Mouse (Mus musculus) frontal cortex, postnatal 36 days (tissue): ENCODE results near the gene Tmem189.
"Not testable (repeated sequence)": the region's sequence is repeated elsewhere in the genome, so short reads cannot be mapped to it uniquely, and the experiment has no call there.

Experiments
- DNase-seq, 2 experiments: peaks; one replicate each; pipeline ENCODE4 v3.0.0; 2022; ENCODE audit warnings: low spot score in 2 of 2

The Tmem189 gene

DNA sequence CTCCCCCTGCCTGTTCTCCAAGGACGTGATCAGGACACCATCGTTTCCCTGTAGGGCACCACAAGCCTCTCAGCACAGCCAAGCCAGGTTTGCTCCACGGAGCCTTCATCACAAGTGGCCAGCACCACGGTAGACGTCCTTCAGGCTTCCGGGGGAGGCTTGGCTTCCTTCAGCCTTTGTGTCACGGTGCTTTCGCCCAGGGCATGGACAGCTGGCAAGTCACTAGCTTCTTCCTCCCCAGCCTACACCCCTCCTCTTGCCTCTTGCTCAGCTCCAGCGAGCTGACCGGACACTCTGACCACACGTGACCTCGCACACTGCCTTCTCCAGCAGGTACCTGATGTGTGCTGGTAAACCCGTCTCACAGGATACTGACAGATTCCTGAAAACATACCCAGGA is 67.3 kb downstream of the Tmem189 start:
- DNase-seq: no peak

DNA sequence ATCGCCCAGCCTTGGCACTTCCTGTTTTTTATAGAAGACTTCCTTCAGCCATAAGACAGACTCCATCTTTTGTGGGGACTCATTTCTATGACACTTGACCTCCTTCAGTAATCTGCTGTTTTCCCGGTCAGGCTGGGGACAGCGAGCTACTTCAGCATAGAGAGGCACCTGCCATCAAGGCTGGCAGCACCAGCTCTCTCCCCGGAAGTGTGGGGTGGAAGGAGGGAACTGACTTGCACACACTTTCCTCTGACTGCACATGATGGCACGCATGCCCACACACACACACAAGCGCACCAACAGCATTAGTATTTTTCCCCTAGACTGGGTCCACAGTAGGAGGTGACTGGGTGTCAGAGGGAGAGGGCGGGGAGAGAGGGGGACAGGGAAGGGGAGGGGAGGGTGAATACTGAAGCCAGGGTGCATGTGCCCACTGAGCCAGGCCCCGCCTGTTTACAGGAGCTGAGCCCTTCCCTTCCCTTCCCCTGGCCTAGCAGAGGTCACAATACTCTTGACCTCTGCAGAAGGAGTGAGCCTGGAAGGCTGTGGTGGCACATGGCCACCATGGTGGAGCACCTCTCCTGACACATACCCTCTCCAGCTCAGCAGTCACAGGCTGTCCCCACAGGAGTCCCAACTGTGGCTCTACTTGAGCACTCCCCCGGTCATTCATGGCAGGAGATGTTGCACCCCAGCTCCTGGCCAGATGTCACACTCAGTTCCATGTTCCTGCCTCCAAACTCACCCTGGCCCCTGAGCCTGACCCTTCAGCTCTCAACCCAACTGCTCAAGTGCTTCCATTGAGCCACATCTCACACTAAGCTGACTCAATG is 68.2 kb downstream of the Tmem189 start:
- DNase-seq: no peak

DNA sequence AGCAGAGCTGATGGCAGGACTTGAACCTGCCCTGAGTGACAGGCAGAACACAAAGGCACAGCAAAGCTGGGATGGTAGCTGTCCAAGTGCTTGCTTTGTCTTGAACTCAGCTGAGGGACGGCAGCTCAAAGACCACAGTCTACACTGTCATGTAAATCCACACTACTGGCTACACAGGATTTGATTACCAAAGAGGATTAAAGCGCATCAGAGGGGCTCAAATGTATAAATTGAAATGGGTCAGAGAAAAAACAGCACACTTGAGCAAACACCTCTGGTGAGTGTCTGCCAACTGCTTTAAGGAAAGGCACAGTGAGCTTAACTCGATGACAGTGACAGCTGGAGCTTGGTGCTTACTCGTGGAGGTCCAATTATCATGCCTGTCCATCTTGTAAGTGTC is 72.2 kb downstream of the Tmem189 start:
- no peak for DNase-seq

DNA sequence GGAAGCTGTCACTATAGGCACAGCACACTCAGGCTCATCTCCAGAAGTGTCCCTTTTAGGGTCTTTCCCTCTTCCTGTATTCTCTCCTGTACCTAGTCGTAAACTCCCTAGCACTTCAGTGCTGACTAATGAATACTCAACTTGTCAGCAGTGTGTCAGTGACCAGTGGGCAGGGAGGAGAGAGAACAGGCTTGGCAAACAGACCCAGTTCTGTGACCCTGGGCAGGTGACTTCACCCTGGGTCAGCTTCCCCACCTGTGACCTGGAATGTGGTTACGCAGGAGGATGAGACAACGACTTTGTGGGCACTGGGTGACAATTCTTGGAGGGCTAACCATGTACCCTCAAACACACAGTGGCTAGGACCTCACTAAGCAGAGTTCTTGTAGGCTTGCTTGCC is 72.6 kb downstream of the Tmem189 start:
- no peak for DNase-seq

DNA sequence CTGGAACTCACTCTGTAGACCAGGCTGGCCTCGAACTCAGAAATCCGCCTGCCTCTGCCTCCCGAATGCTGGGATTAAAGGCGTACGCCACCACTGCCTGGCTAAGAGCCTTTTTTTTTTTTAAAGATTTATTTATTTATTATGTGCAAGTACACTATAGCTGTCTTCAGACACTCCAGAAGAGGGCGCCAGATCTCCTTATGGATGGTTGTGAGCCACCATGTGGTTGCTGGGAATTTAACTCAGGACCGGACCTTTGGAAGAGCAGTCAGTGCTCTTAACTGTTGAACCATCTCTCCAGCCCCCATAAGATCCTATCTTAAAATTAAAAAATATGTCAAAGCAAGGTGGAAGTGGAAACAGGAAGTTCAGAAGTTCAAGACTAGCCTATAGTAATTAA is 76.3 kb downstream of the Tmem189 start:
- DNase-seq: not testable (repeated sequence)

DNA sequence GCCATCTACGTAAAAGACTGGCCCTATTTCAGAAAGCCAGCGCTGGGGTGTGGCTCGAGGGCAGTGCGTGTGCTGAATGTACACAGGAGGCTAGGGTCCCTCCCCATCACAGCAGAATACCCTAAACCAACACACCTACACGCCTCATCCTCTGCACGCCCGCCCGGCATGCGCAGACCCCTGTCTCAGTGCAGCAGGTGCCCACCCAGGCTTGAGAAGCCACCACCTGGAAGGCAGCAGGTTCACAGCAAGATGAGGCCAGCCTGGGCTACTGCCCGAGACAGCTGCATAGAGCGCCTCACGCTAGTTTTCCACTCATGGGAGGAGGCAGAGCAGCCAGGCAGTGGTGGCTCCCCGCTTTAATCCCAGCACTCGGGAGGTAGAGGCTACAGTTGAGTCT is 77.5 kb downstream of the Tmem189 start:
- DNase-seq: no peak

DNA sequence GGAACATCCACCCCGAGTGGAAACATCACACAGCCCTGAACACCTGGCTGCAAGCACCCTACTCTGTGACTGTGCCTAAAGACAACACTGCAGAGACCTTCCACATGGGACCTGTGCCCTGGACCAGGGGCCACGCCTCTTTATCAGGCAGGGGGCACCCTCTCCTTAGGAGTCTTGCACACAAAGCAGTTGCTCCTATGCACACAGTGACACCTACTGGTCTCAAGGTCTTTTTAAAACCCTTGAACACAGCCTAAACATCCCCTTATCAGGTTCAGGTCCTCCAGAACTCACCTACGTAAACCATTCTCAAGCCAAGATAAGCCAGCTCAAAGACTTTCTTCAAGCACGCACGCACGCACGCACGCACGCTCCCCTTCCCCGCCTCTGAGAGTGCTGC is 78.3 kb downstream of the Tmem189 start:
- no peak for DNase-seq

DNA sequence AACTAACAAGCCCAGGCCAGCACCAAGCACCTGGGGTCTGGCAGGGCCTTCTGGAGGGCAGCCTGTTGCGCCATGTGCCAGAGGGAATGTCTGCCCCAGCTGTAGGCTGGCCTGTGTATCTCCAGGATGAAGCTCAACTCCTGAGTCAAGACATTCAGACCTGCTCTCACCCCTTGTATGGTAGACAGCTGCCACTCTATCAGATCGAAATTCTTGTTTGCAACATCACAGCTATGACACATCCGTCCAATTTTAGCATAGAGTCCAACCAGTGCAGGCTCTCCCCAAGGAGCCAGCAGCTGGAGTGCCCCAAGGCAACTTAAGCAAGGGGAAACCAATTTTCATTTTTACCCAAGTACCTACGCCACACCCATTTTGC is 82.9 kb downstream of the Tmem189 start:
- DNase-seq: no peak

DNA sequence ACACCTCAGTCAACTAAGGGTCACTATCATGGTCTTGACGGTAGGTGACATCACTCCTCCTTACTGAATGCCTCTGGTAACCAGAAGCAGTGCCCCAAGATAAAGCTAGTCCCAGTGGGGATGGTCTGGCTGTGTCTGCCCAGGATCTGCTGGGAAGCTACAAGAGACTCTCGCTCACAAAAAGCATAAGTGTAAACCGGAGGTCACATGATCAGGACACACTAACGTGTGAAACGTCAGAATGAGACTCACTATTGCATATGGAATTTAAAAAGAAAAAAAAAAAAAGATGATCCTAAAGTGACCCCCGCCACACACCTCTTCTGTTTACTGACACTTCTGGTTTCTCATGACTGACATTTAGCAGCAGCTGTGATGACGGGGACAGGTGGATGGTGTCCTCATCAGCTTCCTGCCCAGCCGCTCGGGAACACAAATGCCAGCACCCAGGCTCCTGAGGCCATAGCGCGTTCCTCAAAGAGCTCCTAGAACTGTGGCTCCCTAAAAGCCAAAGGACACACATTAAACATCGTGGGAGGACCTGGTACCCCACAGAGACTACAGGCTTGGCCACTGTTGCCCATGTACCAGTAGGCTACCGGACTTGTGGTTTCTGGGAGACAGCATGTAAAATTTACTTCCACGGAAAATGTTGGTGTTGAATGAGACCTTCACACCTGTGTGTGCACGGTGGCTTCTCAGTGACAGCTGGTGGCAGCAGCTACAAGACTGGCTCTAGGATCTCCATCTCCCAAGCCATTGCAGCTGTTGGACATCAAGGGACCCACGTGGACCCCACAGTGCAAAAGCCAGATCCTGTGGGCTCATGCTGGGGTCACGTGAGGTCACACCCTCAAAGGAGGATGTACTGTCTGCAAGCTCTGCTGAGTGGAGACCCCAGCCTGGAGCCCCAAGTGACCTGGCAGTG is 83.5 kb downstream of the Tmem189 start:
- DNase-seq: no peak

DNA sequence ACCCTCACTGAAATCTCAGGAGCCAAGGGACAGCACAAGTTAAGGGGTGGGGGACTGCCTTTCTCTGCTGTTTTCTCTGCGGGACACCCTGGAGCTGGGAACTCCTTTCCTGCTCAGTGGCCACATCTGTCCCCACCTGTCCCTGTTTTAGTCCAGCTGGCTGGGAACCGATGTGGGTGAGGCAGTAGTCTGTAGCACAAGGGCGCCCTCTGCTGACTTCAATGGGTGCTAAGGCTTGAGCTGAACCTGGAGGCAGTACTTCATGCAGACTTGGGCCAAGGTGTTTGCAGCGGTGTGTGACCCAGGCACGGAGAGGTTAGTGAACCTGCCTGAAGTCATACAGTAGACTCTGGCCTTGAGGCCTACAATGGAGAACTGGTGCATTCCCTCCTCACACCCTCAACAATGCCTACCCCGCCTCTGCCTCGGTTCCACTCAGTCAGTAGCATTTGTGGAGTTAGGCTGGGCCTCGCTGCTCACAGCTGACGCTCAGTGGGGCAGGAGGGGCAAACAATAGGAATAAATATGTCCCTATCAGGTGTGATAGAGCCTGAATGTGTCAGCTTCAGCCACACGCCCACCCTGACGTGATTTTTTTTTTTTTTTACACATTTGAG is 84.3 kb downstream of the Tmem189 start:
- DNase-seq: peak; percentile 89 to 91

DNA sequence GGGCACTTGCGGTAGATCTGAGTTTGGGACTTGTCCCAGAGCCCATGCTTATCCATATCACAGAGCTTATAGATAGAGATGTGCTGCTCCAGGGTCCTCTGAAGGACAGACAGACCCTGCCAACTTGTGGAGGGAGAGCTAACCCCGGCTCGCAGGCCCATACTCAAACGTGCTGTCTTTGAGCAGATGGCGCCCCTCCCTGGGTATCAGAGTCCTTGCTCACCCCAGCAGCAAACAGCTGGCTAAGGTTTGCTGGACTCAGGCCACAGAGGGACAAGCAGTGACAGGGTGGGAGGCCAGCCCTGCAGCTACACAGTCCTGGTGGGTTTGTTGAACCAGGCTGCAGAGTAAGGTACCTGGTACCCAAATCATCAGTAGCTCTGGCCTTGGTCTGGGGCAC is 86.6 kb downstream of the Tmem189 start:
- no peak for DNase-seq

DNA sequence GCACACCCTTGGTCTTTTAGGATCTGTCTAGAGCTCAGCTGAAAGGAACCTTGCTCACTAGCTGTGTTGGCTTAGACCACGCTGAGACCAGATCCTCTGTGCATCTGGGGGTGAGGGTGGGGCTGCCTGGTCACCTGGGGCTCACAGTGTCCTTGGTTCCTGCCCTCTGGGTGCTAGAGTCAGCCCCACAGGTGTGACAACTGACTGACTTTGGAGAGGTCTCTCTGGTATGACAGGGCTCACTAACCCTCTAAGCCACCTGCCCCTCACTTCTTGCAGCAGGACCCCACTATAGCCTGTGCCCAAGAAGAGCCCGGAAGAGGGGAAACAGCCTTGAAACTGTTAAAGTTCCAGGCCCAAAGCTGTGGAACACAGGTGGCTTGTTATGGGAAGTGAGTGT is 87.3 kb downstream of the Tmem189 start:
- no peak for DNase-seq

DNA sequence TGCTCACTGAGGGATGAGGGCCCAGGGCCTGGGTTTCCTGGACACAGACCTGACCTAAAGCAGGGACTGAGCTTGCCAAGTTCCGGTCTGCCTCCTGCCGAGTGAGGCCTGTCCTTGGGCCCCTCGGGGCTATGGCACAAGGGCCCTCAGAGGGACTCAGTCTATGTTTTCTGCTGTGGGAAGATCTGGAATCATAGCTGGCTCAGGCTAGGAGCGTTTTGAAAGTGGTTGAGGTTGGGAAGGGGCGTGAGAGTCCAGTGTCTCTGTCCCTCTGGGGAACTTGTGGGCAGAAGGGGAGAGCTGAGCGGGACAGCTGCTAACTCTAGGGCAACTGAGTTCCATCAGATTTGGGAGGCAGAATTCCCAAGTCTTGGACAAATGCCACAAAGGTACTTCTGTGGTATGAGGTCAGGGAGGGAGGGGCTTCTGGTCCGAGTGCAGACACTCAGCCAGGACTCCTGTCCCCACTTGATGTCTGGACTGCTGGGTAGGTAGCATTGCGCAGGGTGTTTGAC is 89.1 kb downstream of the Tmem189 start:
- DNase-seq: no peak

DNA sequence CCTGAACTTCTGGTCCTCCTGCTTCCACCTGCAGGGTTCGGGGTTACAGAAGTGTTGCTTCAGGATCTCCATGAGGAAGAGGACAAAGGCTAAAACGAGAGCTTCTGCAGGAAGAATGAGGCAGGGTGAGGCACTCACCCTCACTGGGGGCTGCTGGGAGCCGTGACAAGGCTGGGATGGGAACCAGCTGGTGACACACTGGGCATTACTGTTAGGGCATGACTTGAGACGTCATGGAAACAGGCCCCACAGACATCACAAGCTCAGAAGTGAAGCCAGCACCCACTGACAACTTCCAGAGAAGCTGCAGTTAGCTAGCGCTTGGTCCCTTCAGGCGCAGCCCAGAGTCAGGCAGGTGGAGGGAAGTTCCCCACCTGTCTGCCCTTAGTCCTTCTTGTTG is 89.7 kb downstream of the Tmem189 start:
- no peak for DNase-seq

DNA sequence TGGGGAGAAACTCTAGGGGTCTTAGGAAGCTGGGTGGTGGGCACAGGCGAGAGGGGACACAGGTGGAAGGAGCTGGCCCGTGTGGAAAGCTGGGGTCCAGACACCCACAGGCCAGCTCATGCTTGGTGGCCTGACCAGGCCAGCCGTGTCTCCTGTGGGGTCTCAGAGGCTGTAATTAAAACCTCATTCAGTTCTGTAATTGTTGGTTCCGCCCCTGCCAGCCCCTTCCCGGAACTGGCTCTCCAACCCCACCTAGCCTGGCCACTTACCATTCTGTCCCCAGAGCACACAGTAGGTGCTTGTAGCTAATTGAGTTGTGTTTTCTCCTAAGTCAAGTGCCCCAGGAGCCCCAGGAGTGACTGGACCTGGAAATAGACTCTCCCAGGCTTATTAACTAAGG is 90.4 kb downstream of the Tmem189 start:
- no peak for DNase-seq

DNA sequence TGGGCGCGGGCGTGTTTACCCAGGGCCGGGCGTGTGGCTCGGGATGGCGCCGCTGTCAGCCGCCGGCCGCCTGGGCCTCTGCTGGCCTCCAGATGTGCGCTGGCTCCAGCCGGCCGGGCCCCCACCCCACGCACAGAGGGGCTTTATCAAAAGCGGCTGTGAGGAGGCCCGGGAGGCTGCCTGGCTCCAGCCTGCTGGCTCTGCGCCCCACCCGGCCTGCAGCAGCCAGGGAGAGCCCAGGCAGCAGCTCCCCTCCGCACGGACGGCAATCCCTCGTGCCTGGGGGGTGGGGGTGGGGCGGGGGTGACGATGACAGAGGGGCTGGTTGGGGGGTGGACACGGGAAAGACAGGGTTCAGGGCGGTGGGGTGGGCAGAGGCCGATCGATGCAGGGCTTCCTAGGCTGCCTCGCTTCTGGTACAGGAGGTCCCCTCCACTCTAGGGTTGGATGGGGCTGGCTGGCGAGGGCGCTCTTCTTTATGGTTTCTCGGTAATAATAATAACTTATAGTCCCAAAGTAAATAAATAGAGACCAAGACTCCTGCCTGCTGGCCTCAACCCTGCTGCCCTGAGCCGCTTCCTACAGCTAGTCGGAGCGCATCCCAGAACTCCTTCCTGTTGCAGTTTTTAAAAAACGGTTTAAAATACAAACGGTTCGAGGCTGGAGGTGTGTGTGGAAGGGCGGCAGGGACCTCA is 92.0 kb downstream of the Tmem189 start:
- DNase-seq: no peak

DNA sequence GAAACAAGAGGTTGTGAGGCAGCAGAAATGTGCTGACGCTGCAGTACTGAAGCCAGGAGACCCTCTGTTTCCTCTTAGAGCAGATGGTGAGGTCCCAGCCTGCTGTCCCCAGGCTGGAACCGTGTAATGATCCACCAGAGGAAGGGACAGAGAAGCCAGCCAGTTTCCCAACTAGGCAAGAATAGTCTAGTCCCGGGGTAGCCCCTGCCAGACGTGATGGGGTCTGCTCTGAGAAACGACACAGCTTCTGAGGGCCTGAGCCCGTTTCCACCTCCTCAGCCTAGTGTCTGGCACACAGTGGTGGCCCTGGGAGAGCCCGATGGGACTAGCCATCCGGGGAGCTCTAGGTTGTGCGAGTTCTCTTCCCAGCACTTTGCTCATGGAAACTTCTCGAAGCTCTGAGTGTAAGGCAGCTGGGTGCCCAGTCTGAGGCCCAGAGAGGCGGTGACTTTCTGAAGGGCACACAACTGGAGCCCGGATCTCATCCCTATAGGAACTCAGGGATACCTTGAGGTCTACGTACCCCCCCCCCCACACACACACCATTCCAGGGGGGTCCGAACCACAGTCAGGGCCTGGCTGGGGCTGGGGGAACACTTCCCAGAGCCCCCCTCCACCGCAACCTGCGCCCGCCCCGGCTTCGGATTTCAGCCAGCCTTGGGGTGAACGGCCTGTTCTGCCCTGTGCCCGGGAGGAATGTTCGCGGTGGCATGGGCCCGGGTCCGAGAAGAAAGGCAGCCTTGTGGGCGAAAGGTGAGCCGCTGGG is 92.7 kb downstream of the Tmem189 start:
- no peak for DNase-seq

DNA sequence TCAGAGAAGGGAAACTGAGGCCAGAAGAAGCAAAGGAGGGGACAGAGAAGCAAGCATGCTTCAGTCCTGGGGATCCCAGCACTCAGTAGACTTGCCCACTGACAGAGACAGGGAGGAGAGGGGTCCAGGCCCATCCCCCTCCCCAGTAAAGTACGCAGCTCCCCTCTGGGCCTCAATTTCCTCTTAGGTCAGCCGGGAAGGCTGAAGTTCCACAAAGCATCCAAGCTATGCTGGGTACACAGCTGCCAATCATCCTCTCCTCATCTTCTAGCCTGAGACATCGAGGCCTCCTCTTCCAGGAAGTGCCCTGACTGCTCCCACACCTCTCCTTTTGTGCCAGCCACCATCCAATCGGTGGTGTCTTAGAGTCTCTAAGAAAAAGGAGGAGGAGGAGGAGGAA is 93.4 kb downstream of the Tmem189 start:
- no peak for DNase-seq

DNA sequence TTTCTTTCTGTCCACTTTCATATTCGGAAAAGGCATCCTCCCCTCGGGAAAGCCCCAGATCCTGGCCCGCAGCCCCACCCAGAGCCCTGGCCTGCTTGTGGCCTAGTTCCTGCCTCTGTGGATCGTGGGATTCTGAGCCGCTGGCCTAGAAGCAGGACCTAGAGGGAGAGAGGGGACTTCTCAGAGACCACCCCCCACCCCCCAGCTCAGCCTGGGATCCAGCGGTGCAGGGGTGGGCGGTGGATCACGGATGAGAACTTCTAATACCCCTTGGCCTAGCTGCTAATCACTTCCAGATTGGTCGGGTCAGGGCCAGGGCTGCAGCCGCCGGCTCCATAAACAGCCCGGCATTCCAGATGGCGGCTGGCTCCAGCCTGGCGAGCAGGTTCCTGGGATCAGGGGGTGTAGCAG is 93.9 kb downstream of the Tmem189 start:
- DNase-seq: no peak

DNA sequence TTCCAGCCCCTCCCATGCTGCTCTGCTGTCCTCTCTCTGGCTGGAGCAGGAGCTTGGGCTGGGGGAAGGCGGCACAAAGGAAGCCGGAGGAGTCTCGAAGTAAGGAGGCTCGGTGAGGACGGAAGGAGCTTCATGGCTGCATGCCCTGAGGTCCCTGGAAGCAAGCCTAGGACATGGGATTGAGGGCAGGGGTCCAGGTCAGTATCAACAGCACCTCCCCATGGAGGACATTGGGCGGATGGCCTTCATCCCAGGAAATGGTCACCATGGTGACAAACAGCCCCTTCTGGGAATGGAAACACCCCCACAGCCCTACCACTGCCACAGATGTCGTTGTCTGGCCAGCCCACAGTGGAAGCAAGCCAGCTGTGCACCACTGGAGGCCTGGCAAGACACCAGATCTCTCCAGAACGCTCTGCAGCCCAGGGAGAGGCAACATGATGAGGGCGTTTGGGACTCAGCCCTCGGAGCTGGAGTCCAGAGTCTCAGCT is 95.1 kb downstream of the Tmem189 start:
- DNase-seq: peak; percentile 46 to 71
